Mouse (Mus musculus) left cerebral cortex, postnatal 10 days (tissue): ENCODE results near the gene Rps19bp1. TPM values are rescaled to one million over a fixed set of nuclear protein-coding genes. Genes with fewer than 3 reads are reported as not detected.

Experiments
- DNase-seq, 2 experiments: peaks; one replicate each; pipeline ENCODE4 v3.0.0; 2021 to 2022; ENCODE audit warnings: low spot score in 2 of 2, mixed read lengths in 1 of 2; ENCODE audit errors: extremely low spot score in 1 of 2
- intact Hi-C: fragments of 180-260 bp; cut with DNase I; formaldehyde crosslinking; loops from one replicate; pipeline ENCODE4 v1.15.1; 2025
- total RNA-seq, 2 experiments: library from RNA; stranded (reverse); gene quantifications; 2 replicates each; pipeline ENCODE4 v1.2.3; 2021

The Rps19bp1 gene
- total RNA-seq, 2 experiments from 2014 or later: 41.5 to 47.5 TPM

DNA sequence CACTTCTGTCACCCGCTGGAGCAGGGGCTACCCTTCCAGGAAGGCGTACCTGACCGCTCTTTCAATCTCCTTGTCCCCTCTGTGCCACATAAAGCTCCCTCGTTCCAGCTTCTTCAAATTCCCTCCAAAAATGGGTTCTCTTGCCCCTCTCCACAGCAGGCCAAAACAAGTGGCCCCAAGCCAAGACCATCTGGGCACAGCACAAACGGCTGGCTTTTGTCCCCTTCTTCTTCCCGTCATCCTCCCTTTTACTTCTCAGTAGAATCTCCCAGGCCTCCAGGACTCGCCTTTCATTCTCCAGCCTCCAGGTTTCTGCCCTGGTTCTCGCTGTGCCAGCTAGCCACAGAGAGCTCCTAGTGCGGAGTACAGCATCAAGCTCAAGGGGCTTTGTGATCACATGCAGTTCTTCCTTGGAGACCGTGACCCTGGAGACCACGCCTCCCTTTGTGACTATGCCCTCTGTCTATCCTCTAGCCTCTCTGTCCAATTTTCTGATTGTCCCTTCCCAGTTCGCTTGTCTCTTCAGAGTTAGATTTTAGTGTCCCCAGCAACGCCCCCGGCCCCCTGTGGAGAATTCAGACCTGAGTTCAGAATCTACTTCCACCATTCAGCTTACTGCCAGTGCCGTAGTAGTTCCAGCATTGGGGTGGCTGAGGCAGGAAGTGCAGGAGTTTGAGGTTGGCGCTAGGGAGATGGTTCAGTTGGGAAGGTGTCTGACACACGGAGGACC lies 35.9 kb downstream of the Rps19bp1 start:
- no peak for DNase-seq
- intact Hi-C loops: no loop called here

DNA sequence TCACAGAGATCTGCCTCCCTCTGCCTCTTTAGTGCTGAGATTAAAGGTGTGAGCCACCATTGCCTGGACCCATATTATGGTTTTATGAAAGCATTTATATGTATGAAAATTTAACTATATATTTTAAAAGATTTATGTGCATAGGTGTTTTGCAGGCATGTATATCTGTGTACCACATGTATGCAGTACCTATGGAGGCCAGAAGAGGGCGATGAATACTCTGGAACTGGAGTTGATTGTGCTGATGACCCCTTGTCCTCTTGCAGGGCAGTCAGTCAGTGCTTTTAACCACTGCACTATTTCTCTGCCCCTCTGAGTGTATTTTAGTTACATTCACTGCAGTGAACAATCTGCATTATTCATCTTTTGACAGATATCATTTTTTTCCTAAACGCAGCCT lies 38.3 kb downstream of the Rps19bp1 start:
- DNase-seq: peak in 1 of 2 experiments; percentile 59
- intact Hi-C loops: no loop called here

DNA sequence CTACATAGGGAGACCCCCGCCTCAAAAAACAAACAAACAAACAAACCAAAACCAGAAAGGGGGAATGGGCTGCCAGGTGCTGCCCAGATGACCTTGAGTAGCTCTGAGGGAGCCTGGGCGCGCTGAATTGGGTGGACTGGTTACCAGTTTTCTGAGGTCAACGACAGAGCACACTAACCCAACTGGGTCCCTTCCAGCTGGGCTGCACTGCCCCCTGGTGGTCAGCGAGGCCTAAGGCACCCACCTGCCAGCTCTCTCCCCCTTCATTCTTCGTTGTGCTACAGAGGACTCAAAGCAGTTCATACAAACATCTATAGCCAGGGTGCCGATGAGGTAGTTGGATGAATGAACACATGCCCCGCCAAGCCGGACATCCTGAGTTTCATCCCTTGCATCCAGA lies 38.9 kb downstream of the Rps19bp1 start:
- intact Hi-C loops: no loop called here

DNA sequence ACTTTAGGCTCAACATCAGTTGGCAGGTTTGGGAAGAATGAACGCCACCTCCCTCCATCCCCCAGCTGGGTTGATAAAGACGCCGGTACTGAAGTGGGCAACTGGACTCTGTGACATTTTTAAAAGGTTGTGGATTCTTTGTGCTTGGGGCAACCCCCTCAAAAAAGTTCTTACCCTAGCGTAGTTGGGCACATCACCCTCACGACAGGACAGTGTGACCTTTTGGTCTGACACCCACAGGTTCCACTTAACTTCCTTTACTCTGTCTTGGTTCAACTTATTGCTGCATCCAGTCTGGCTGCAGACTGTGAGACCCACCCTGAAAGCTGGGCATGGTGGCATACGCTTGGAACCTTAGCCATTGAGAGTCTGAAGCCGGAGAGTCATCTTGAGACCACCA lies 40.4 kb downstream of the Rps19bp1 start:
- intact Hi-C loops: no loop called here
- no peak for DNase-seq

More for the DNA sequence above, 38.9 kb downstream of the Rps19bp1 start:
- peak; percentile 32 to 84 for DNase-seq

DNA sequence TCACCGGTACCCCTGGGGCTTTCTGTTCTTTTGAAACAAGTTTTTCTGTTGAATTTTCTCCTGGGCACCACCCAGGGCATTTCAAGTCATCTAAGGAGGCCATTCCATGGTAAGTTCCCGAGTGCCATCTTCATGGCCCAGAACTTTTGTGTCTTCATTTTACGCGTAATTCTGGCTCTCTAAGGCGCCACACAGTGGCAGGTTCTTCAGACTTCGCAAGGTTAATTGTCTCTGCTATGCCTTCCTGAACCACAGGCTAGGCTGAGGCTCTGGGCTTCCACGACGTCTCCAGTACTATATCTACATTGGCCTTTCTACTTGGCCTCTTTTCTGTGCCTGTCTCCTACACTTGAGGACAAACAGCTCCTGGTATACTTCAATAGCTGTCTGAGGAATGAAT lies 43.1 kb downstream of the Rps19bp1 start:
- DNase-seq: no peak
- intact Hi-C loops: no loop called here

DNA sequence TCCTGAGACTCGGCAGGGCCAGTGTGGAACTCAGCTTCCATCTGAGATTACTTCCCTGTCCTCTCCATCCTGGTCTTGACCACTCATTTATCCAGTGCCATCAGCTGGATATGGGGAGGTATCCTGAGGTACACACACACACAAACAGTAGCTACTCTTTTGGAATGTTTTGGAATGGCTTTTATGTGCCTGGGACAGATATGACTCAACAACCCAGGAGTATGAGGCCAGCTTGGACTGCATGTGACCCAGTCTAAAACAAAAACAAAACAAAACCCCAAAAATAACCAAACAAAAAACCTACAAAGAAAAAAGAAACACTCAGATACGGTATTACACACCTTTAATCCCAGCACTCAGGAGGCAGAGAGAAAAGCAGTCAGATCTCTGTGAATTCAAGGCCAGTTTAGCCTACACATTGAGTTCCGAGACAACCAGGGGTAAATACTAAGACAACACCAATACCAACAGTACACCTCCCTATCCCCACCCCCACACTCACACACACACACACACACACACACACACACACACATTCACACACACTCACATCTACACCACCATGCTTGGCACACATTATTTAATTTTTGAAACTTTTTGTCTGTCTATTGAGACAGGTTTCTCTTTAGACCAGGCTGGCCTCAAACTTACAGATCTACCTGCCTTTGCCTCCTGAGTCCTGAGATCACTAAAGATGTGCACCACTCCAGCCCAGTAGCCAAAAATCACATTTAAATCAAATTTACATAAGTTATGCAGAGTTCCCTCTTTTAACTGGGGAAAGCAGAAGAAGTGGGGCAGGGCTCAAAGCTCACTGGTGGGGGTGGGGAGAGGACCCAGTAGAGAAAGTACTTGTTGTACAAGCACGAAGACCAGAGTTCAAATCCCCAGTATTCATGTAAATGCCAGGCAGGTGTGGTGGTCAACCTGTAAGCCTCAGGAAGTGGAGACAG lies 44.1 kb downstream of the Rps19bp1 start:
- intact Hi-C loops: no loop called here
- no peak for DNase-seq

DNA sequence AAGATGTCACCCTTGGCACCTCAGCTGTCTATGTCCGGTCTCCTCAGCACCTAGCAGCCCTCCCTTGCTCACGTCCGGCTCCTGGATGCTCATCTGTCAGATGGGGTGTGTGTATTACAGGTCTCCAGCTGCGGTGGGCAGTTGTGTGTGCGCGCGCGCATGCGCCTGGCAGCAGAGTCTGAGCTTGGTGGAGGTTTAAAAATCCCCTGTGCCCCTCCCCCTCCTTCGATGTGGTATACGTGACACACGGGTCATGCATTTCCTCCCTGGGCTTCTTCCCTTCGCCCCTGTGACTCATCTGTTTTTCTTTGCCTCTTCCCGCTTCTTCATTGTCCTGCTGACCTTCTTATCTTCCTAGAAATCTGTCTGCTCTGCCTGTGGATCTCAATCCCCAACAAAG lies 44.9 kb downstream of the Rps19bp1 start:
- no peak for DNase-seq
- intact Hi-C loops: no loop called here

DNA sequence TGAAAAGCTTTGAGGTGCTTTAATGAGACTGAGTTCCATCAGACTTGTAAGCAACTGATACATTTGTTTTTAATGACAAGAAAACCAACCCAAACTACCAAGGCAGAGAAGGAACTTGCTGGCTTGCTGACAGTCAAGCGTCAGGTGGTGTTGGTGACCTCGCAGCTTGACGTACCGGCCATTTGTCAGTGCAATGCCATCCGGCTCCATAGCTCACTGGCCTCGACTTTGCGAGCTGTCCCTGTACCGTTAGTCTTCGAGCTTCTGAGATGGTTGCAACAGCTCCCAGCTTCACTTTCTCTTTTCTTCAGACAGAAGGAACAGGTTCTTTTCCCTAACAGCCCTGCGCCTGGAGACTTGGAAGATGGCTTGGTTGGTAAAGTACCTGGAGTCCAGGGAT lies 46.6 kb downstream of the Rps19bp1 start:
- no peak for DNase-seq
- intact Hi-C loops: no loop called here

DNA sequence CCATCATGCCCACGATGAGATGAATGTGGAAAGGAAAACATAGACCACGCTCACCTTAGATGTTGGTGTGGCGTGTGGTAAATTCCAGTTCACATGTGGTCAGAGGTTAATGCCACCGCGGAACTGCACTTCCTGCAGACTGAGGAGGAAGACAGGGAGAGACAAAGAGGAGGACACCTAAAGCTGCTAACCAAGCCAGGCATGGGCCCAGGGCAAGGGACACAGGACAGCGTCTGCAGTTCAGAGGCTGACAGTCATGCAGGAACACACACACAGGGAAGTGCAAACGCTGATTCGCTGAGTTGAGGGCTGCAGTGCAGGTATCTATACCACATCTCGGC lies 47.7 kb downstream of the Rps19bp1 start:
- intact Hi-C loops: no loop called here
- DNase-seq: no peak

DNA sequence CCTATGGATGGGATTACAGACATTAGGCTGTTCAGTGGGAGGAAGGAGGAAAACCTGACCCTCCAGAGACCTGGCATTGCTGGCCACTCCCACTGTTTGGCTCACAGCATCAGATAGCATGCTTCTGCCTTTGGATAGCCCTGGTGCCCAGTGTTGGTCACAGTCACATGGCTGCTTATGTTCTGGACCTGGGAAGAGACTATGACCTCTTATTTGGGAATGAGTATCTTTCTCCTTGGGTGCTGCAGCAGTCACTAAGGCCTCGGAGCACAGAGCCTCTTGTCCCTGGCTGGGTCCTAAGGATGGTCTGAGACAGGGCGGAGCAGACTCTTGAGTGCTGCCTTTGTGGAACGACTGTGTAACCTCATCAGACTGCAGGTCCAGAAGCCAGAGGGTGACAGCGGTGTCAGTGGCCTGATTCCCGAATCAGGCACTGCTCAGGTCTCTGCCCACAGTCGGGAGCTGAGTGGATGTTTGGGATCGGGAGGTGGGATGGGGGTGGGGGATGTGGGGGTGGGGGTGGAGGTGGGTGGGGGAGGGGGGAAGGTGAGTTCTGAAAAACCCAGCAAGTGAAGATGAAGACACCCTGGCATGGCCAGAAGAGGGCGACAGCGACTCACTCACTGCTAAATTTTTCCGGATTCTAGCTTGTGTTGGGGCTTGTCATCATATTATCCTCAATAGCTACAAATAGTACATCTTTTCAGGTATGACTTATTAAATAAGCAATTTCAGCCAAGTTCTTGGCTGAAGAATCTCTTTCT lies 48.2 kb downstream of the Rps19bp1 start:
- peak in 1 of 2 experiments; percentile 53 for DNase-seq
- intact Hi-C loops: no loop called here

DNA sequence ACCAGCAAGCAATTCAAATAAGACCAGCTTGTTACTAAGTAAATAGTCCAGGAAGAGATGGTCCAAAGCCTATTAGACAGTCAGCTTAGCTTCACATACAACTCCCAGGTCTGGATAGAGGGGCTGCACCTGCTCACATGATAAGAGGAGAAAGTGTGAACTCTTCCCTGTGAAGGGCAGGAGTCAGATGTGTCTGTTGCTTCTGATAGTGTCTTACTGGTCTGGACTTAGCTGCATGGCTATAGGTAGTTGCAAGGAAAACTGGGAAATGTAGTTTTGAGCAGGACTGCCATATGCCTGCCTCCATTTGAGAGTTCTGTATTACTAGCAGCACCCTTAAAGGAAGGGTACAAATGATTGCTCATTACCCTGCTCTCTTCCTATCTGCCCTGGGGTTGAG lies 50.4 kb downstream of the Rps19bp1 start:
- no peak for DNase-seq
- intact Hi-C loops: no loop called here

Other genes starting within 250 kb of the Rps19bp1 start
- 10 to 100 TPM; 42.6 to 43.4 TPM for gene Pdgfb, start 249.3 kb downstream of the Rps19bp1 start, total RNA-seq
- 100 to 1,000 TPM; 430 to 441 TPM for gene Syngr1, start 173.0 kb downstream of the Rps19bp1 start, total RNA-seq
- gene Rpl3, start 172.4 kb downstream of the Rps19bp1 start, total RNA-seq: 100 to 1,000 TPM; 520 to 524 TPM
- 10 to 100 TPM; 26.8 to 32.5 TPM for gene Tab1, start 131.2 kb downstream of the Rps19bp1 start, total RNA-seq
- gene Mgat3, start 90.6 kb downstream of the Rps19bp1 start, total RNA-seq: 10 to 100 TPM; 94.2 to 98.8 TPM
- gene Mief1, start 30.3 kb downstream of the Rps19bp1 start, total RNA-seq: 10 to 100 TPM; 30.7 to 31.1 TPM
- gene AC140267.1, start 28.5 kb downstream of the Rps19bp1 start, total RNA-seq: 10 to 100 TPM; 13.6 to 21.0 TPM
- gene Atf4, start 9.1 kb downstream of the Rps19bp1 start, total RNA-seq: 100 to 1,000 TPM; 100 to 110 TPM
- 10 to 100 TPM; 82.6 to 84.8 TPM for gene Cacna1i, start 22.9 kb upstream of the Rps19bp1 start, total RNA-seq